Mouse (Mus musculus) MEL (cell line): ENCODE measurements around the gene Olfr1150-ps1. TPM values are rescaled to one million over a fixed set of nuclear protein-coding genes. Genes with fewer than 3 reads are reported as not detected.

Experiments
- DNase-seq: peaks from one replicate; pipeline ENCODE4 v3.0.0; 2011; ENCODE audit warnings: low read depth, low spot score
- H3K27ac ChIP-seq: 2 replicates; pipeline ENCODE4 v1.5.1; 2012; ENCODE audit warnings: low read depth, mild to moderate bottlenecking, control low read depth, low read length, moderate library complexity; ENCODE audit not compliant: control insufficient read depth
- H3K27me3 ChIP-seq, 2 experiments: fragments of 150-350 bp in 1 of 2; sonication (generic) in 1 of 2; 2 replicates each; pipeline ENCODE4 v1.6.1; 2012; ENCODE audit warnings: low read length in 2 of 2, mild to moderate bottlenecking in 2 of 2, improper control_type of control experiment in 1 of 2, moderate library complexity in 1 of 2; ENCODE audit not compliant: insufficient read depth in 2 of 2, control insufficient read depth in 1 of 2
- H3K36me3 ChIP-seq, 2 experiments: 2 replicates each; pipeline ENCODE4 v1.6.1; 2012 to 2014; ENCODE audit warnings: low read length in 2 of 2, improper control_type of control experiment in 1 of 2, inconsistent platforms in 1 of 2, mild to moderate bottlenecking in 1 of 2; ENCODE audit not compliant: insufficient read depth in 2 of 2, control insufficient read depth in 1 of 2
- H3K4me1 ChIP-seq, 2 experiments: fragments of 150-350 bp in 1 of 2; sonication (generic) in 1 of 2; 2 replicates each; pipeline ENCODE4 v1.6.1; 2012; ENCODE audit warnings: low read length in 2 of 2, improper control_type of control experiment in 1 of 2, mild to moderate bottlenecking in 1 of 2; ENCODE audit not compliant: insufficient read depth in 2 of 2, control insufficient read depth in 1 of 2
- H3K4me3 ChIP-seq, 2 experiments: fragments of 150-350 bp in 1 of 2; sonication (generic) in 1 of 2; 2 replicates each; pipeline ENCODE4 v1.5.1; 2012; ENCODE audit warnings: low read depth in 2 of 2, low read length in 2 of 2, mild to moderate bottlenecking in 2 of 2, moderate library complexity in 2 of 2, control low read depth in 1 of 2, improper control_type of control experiment in 1 of 2; ENCODE audit not compliant: control insufficient read depth in 1 of 2, insufficient read depth in 1 of 2
- H3K79me2 ChIP-seq: 2 replicates; pipeline ENCODE4 v1.6.1; 2012; ENCODE audit warnings: mild to moderate bottlenecking, low read length, moderate library complexity; ENCODE audit not compliant: control insufficient read depth, poor library complexity, insufficient read depth
- H3K9ac ChIP-seq: 2 replicates; pipeline ENCODE4 v1.6.1; 2012; ENCODE audit warnings: low read depth, mild to moderate bottlenecking, control low read depth, low read length, moderate library complexity; ENCODE audit not compliant: control insufficient read depth, poor library complexity, severe bottlenecking
- H3K9me3 ChIP-seq: fragments of 150-350 bp; sonication (generic); replicated peaks from 2 replicates; pipeline ENCODE4 v1.6.1; 2012; ENCODE audit warnings: mild to moderate bottlenecking, low read length, improper control_type of control experiment, moderate library complexity; ENCODE audit not compliant: insufficient read depth
- BHLHE40 ChIP-seq: IDR thresholded peaks from 2 replicates; pipeline ENCODE4 v1.6.1; 2012; ENCODE audit warnings: low read depth, mild to moderate bottlenecking, inconsistent platforms, low read length, improper control_type of control experiment, borderline replicate concordance
- CHD1 ChIP-seq: IDR thresholded peaks from 2 replicates; pipeline ENCODE4 v1.6.1; 2012; ENCODE audit warnings: low read depth, mild to moderate bottlenecking, inconsistent platforms, low read length, improper control_type of control experiment
- GATA1 ChIP-seq: IDR thresholded peaks from 2 replicates; pipeline ENCODE4 v1.6.1; 2011; ENCODE audit warnings: low read depth, low read length, improper control_type of control experiment
- JUND ChIP-seq: IDR thresholded peaks from 2 replicates; pipeline ENCODE4 v1.6.1; 2011; ENCODE audit warnings: low read depth, mild to moderate bottlenecking, improper control_type of control experiment, low read length
- MAX ChIP-seq: IDR thresholded peaks from 2 replicates; pipeline ENCODE4 v1.6.1; 2011; ENCODE audit warnings: low read length, improper control_type of control experiment
- MXI1 ChIP-seq: IDR thresholded peaks from 2 replicates; pipeline ENCODE4 v1.6.1; 2011; ENCODE audit warnings: mild to moderate bottlenecking, low read depth, low read length, improper control_type of control experiment
- MYC ChIP-seq: IDR thresholded peaks from 2 replicates; pipeline ENCODE4 v1.6.1; 2011; ENCODE audit warnings: low read depth, mild to moderate bottlenecking, low read length, improper control_type of control experiment, moderate library complexity
- NRF1 ChIP-seq: IDR thresholded peaks from 2 replicates; pipeline ENCODE4 v1.6.1; 2014; ENCODE audit warnings: low read depth, mild to moderate bottlenecking, inconsistent platforms, low read length, improper control_type of control experiment, moderate library complexity; ENCODE audit not compliant: poor library complexity, insufficient read depth, severe bottlenecking
- POLR2A ChIP-seq, 2 experiments: IDR thresholded peaks; 2 replicates each; pipeline ENCODE4 v1.6.1; 2011 to 2012; ENCODE audit warnings: low read length in 2 of 2, mild to moderate bottlenecking in 2 of 2, control low read depth in 1 of 2, improper control_type of control experiment in 1 of 2, low read depth in 1 of 2, moderate library complexity in 1 of 2; ENCODE audit not compliant: control insufficient read depth in 1 of 2, insufficient read depth in 1 of 2, poor library complexity in 1 of 2
- POLR2AphosphoS2 ChIP-seq: IDR thresholded peaks from 2 replicates; pipeline ENCODE4 v1.6.1; 2011; ENCODE audit warnings: low read length, improper control_type of control experiment
- POLR2AphosphoS5 ChIP-seq: IDR thresholded peaks from 2 replicates; pipeline ENCODE4 v1.6.1; 2012; ENCODE audit warnings: low read depth, borderline replicate concordance, mild to moderate bottlenecking, inconsistent platforms, low read length, moderate library complexity, mixed read lengths
- RCOR1 ChIP-seq: IDR thresholded peaks from 2 replicates; pipeline ENCODE4 v1.6.1; 2012; ENCODE audit warnings: low read depth, mild to moderate bottlenecking, inconsistent platforms, low read length, improper control_type of control experiment
- SMC3 ChIP-seq: IDR thresholded peaks from 2 replicates; pipeline ENCODE4 v1.6.1; 2011; ENCODE audit warnings: low read depth, low read length, improper control_type of control experiment
- TCF12 ChIP-seq: IDR thresholded peaks from 2 replicates; pipeline ENCODE4 v1.6.1; 2014; ENCODE audit warnings: low read depth, mild to moderate bottlenecking, inconsistent platforms, low read length, improper control_type of control experiment, moderate library complexity
- UBTF ChIP-seq: IDR thresholded peaks from 2 replicates; pipeline ENCODE4 v1.6.1; 2012; ENCODE audit warnings: low read depth, mild to moderate bottlenecking, inconsistent platforms, low read length, improper control_type of control experiment, moderate library complexity, borderline replicate concordance; ENCODE audit not compliant: insufficient read depth
- USF1 ChIP-seq: IDR thresholded peaks from 2 replicates; pipeline ENCODE4 v1.6.1; 2014; ENCODE audit warnings: low read depth, mild to moderate bottlenecking, inconsistent platforms, low read length, improper control_type of control experiment, moderate library complexity
- ZKSCAN1 ChIP-seq: IDR thresholded peaks from 2 replicates; pipeline ENCODE4 v1.6.1; 2012; ENCODE audit warnings: low read depth, mild to moderate bottlenecking, inconsistent platforms, low read length, improper control_type of control experiment, moderate library complexity
- ZMIZ1 ChIP-seq: IDR thresholded peaks from 2 replicates; pipeline ENCODE4 v1.6.1; 2012; ENCODE audit warnings: low read depth, mild to moderate bottlenecking, inconsistent platforms, low read length, improper control_type of control experiment, moderate library complexity
- ZNF384 ChIP-seq: IDR thresholded peaks from 2 replicates; pipeline ENCODE4 v1.6.1; 2012; ENCODE audit warnings: low read depth, mild to moderate bottlenecking, inconsistent platforms, low read length, improper control_type of control experiment
- polyA plus RNA-seq, 2 experiments: library from polyadenylated mRNA; stranded (reverse) in 1 of 2; unstranded in 1 of 2; fragments of >175 nt in 1 of 2; fragments of >200 nt in 1 of 2; gene quantifications; 2 replicates each; pipeline versions ENCODE4 v1.2.1 to v1.2.4; 2012; ENCODE audit warnings: low replicate concordance in 2 of 2, low read depth in 1 of 2; ENCODE audit not compliant: insufficient read length in 2 of 2, insufficient read depth in 1 of 2, missing spikeins in 1 of 2
- total RNA-seq: library from RNA; depleted of rRNA; stranded (reverse); fragments of 300-350 nt; gene quantifications from 2 replicates; pipeline ENCODE4 v1.2.3, GENCODE M21; 2012; rRNA removed

Olfr1150-ps1 gene
- total and polyA plus RNA-seq, 3 experiments = not detected

- Histone ChIP-seq H3K4me3 (no peak within 1 kb of the TSS), H3K79me2 (no peaks in the 10 kb centered on the region), H3K27me3 (no peaks in the 10 kb centered on the region), H3K4me1 (no peaks in the 10 kb centered on the region), H3K36me3 (no peaks in the 10 kb centered on the region), H3K9me3 (no peaks in the 10 kb centered on the region), H3K9ac (no peak within 1 kb of the TSS), H3K27ac (no peak within 1 kb of the TSS)
- no peak for DNase-seq
- TF ChIP-seq MYC = no peak
- no peak for TF ChIP-seq MXI1
- no peak for TF ChIP-seq MAX
- TF ChIP-seq POLR2AphosphoS2 = no peak
Observed at GRCm38 (mm10) chr2:87866192-87866591, 22.4 kb downstream of the Olfr1150-ps1 start, which contains the start of gene Olfr1152. Gene Olfr1152, plus strand, starts transcription at chr2:87866492.

GRCm38 (mm10) chr2:87894662-87895061 is 50.9 kb downstream of the Olfr1150-ps1 start, which contains the start of gene Olfr1153:
Gene Olfr1153, plus strand, starts transcription at chr2:87894962.
- no peaks in the 10 kb centered on the region for H3K79me2 ChIP-seq
- TF ChIP-seq ZKSCAN1 (no peak), BHLHE40 (no peak), NRF1 (no peak), POLR2A (IDR thresholded peaks at IDR 0.05; ENCODE audit: control insufficient read depth in 1 of 2, insufficient read depth in 1 of 2, low read depth in 1 of 2, low read length in 2 of 2, poor library complexity in 1 of 2) (no peak), UBTF (no peak), MAX (no peak), POLR2AphosphoS2 (no peak), RCOR1 (no peak), CHD1 (no peak), ZMIZ1 (no peak), USF1 (no peak), JUND (no peak), SMC3 (no peak), POLR2AphosphoS5 (no peak), ZNF384 (no peak), TCF12 (no peak), GATA1 (no peak)
- no peaks in the 10 kb centered on the region for H3K9me3 ChIP-seq
- no peaks in the 10 kb centered on the region for H3K27me3 ChIP-seq
- no peak within 1 kb of the TSS for H3K4me3 ChIP-seq
- H3K36me3 ChIP-seq = no peaks in the 10 kb centered on the region
- no peak within 1 kb of the TSS for H3K9ac ChIP-seq
- no peak for DNase-seq
- H3K4me1 ChIP-seq = no peaks in the 10 kb centered on the region
- no peak within 1 kb of the TSS for H3K27ac ChIP-seq

Other genes with a start within 250 kb of the Olfr1150-ps1 start
- not detected in 2 replicates for gene Olfr1130, start 237.8 kb upstream of the Olfr1150-ps1 start, total RNA-seq
- not detected for gene Olfr1130, start 237.8 kb upstream of the Olfr1150-ps1 start, polyA plus RNA-seq
- not detected in 2 replicates for gene Olfr1131, start 216.9 kb upstream of the Olfr1150-ps1 start, total RNA-seq
- gene Olfr1131, start 216.9 kb upstream of the Olfr1150-ps1 start, polyA plus RNA-seq = not detected
- gene Olfr1132, start 206.5 kb upstream of the Olfr1150-ps1 start, total RNA-seq = not detected in 2 replicates
- gene Olfr1132, start 206.5 kb upstream of the Olfr1150-ps1 start, polyA plus RNA-seq = not detected
- not detected in 2 replicates for gene Olfr1133, start 196.6 kb upstream of the Olfr1150-ps1 start, total RNA-seq
- gene Olfr1133, start 196.6 kb upstream of the Olfr1150-ps1 start, polyA plus RNA-seq = not detected
- not detected in 2 replicates for gene Olfr1134, start 185.5 kb upstream of the Olfr1150-ps1 start, total RNA-seq
- gene Olfr1134, start 185.5 kb upstream of the Olfr1150-ps1 start, polyA plus RNA-seq = not detected
- gene Olfr1135, start 170.3 kb upstream of the Olfr1150-ps1 start, total RNA-seq = not detected in 2 replicates
- gene Olfr1135, start 170.3 kb upstream of the Olfr1150-ps1 start, polyA plus RNA-seq = not detected
- gene Olfr1136, start 150.0 kb upstream of the Olfr1150-ps1 start, total RNA-seq = not detected in 2 replicates
- gene Olfr1136, start 150.0 kb upstream of the Olfr1150-ps1 start, polyA plus RNA-seq = not detected
- gene Olfr1137, start 130.8 kb upstream of the Olfr1150-ps1 start, total RNA-seq = not detected in 2 replicates
- not detected for gene Olfr1137, start 130.8 kb upstream of the Olfr1150-ps1 start, polyA plus RNA-seq
- not detected in 2 replicates for gene Olfr1138, start 104.0 kb upstream of the Olfr1150-ps1 start, total RNA-seq
- not detected for gene Olfr1138, start 104.0 kb upstream of the Olfr1150-ps1 start, polyA plus RNA-seq
- gene Olfr1140, start 100.2 kb upstream of the Olfr1150-ps1 start, total RNA-seq = not detected in 2 replicates
- gene Olfr1140, start 100.2 kb upstream of the Olfr1150-ps1 start, polyA plus RNA-seq = not detected
- not detected in 2 replicates for gene Olfr1141, start 90.0 kb upstream of the Olfr1150-ps1 start, total RNA-seq
- not detected for gene Olfr1141, start 90.0 kb upstream of the Olfr1150-ps1 start, polyA plus RNA-seq
- not detected in 2 replicates for gene Olfr152, start 64.5 kb upstream of the Olfr1150-ps1 start, total RNA-seq
- gene Olfr152, start 64.5 kb upstream of the Olfr1150-ps1 start, polyA plus RNA-seq = not detected
- not detected in 2 replicates for gene Olfr1143, start 43.4 kb upstream of the Olfr1150-ps1 start, total RNA-seq
- not detected for gene Olfr1143, start 43.4 kb upstream of the Olfr1150-ps1 start, polyA plus RNA-seq
- gene Olfr1145, start 34.2 kb upstream of the Olfr1150-ps1 start, total RNA-seq = not detected in 2 replicates
- not detected for gene Olfr1145, start 34.2 kb upstream of the Olfr1150-ps1 start, polyA plus RNA-seq
- not detected in 2 replicates for gene Olfr1148, start 13.5 kb upstream of the Olfr1150-ps1 start, total RNA-seq
- not detected for gene Olfr1148, start 13.5 kb upstream of the Olfr1150-ps1 start, polyA plus RNA-seq
- gene Olfr1151, start 11.9 kb downstream of the Olfr1150-ps1 start, total RNA-seq = not detected in 2 replicates
- not detected for gene Olfr1151, start 11.9 kb downstream of the Olfr1150-ps1 start, polyA plus RNA-seq
- gene Olfr1152, start 22.5 kb downstream of the Olfr1150-ps1 start, total RNA-seq = not detected in 2 replicates
- under 1 TPM in 1 of 2 experiments, not detected in 1; 0.01 TPM for gene Olfr1152, start 22.5 kb downstream of the Olfr1150-ps1 start, polyA plus RNA-seq
- gene Olfr1153, start 51.0 kb downstream of the Olfr1150-ps1 start, total RNA-seq = not detected in 2 replicates
- not detected for gene Olfr1153, start 51.0 kb downstream of the Olfr1150-ps1 start, polyA plus RNA-seq
- not detected in 2 replicates for gene Olfr1154, start 61.2 kb downstream of the Olfr1150-ps1 start, total RNA-seq
- gene Olfr1154, start 61.2 kb downstream of the Olfr1150-ps1 start, polyA plus RNA-seq = not detected
- gene Olfr1155, start 101.1 kb downstream of the Olfr1150-ps1 start, total RNA-seq = not detected in 2 replicates
- gene Olfr1155, start 101.1 kb downstream of the Olfr1150-ps1 start, polyA plus RNA-seq = not detected
- gene Olfr1156, start 109.1 kb downstream of the Olfr1150-ps1 start, total RNA-seq = not detected in 2 replicates
- under 1 TPM in 1 of 2 experiments, not detected in 1; 0.03 TPM for gene Olfr1156, start 109.1 kb downstream of the Olfr1150-ps1 start, polyA plus RNA-seq
- gene Olfr1157, start 124.3 kb downstream of the Olfr1150-ps1 start, total RNA-seq = not detected in 2 replicates
- not detected for gene Olfr1157, start 124.3 kb downstream of the Olfr1150-ps1 start, polyA plus RNA-seq
- gene Olfr74, start 130.7 kb downstream of the Olfr1150-ps1 start, total RNA-seq = not detected in 2 replicates
- gene Olfr74, start 130.7 kb downstream of the Olfr1150-ps1 start, polyA plus RNA-seq = not detected
- gene Olfr1158, start 146.1 kb downstream of the Olfr1150-ps1 start, total RNA-seq = not detected in 2 replicates
- gene Olfr1158, start 146.1 kb downstream of the Olfr1150-ps1 start, polyA plus RNA-seq = not detected
- not detected in 2 replicates for gene Olfr1160, start 164.3 kb downstream of the Olfr1150-ps1 start, total RNA-seq
- not detected for gene Olfr1160, start 164.3 kb downstream of the Olfr1150-ps1 start, polyA plus RNA-seq
- gene Olfr1161, start 178.8 kb downstream of the Olfr1150-ps1 start, total RNA-seq = not detected in 2 replicates
- gene Olfr1161, start 178.8 kb downstream of the Olfr1150-ps1 start, polyA plus RNA-seq = not detected
- not detected in 2 replicates for gene Olfr73, start 193.7 kb downstream of the Olfr1150-ps1 start, total RNA-seq
- not detected for gene Olfr73, start 193.7 kb downstream of the Olfr1150-ps1 start, polyA plus RNA-seq
- not detected in 2 replicates for gene Olfr1162, start 207.1 kb downstream of the Olfr1150-ps1 start, total RNA-seq
- not detected for gene Olfr1162, start 207.1 kb downstream of the Olfr1150-ps1 start, polyA plus RNA-seq
- not detected in 2 replicates for gene Olfr1163, start 227.8 kb downstream of the Olfr1150-ps1 start, total RNA-seq
- gene Olfr1163, start 227.8 kb downstream of the Olfr1150-ps1 start, polyA plus RNA-seq = not detected
- gene Olfr1164, start 250.0 kb downstream of the Olfr1150-ps1 start, total RNA-seq = not detected in 2 replicates
- not detected for gene Olfr1164, start 250.0 kb downstream of the Olfr1150-ps1 start, polyA plus RNA-seq